Mouse (Mus musculus): ENCODE measurements around the gene Hmga1b. TPM values are rescaled to one million over a fixed set of nuclear protein-coding genes. Genes with fewer than 3 reads are reported as not detected.
"Not testable (repeated sequence)": the region's sequence is repeated elsewhere in the genome, so short reads cannot be mapped to it uniquely, and the experiment has no call there.

Gene Hmga1b
- 10 to 100 TPM in 3 of 4 experiments, 1 to 10 TPM in 1; 9.3 to 13.1 (median 11.6) TPM for total RNA-seq (2022)

- not testable (repeated sequence) for DNase-seq
These were observed at the start of gene Hmga1b for GRCm38 (mm10) chr11:120762672-120763041. TSS of gene Hmga1b (plus strand) at chr11:120762794.

DNA sequence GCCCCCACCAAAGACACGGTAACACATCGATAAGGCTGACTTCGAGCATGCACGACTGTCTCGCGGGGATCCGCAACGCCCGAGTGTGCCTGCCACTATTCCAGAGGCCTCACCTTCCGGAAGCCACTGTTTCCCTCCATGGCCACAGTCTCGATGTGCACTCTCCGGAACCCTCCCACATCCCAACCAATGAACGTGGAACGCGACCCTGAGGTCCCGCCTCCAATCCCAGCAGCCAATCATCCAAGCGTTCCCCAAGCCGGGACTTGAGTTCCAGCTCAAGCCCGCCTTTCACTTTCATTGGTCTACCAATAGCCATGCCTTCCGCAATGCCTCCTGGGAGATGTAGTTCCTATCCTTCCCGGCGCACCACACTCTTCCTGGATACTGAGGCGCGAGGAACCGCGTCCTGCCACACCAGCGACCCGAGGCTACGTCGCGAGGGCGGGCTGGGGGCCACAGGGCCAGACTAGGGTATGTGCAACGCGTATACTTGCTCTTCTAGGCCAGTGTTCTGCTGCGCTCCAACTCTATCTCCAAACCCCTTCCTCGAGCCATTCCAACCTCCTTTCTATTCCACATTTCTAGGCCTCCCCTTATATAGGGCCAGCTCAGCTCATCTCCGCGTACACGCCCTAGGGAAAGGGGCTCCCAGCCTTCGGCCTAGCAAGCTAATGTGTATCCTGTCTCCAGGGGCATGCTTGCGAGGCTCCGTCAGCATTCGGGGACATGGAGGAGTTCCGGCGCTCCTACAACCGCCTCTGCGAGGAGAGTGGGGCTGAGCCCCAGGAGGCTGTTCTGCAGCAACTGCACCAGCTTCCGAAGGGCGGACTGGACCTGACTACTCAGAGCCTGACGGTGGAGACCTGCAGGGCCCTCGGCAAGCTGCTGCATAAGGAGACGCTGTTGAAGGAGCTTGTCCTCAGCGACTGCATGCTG is 48.7 kb upstream of the Hmga1b start, which contains the start of the genes Cenpx and Lrrc45:
TSS of gene Cenpx (minus strand) at position 159 of the 939 bp plus-strand sequence.
TSS of gene Lrrc45 (plus strand) at position 346 of the 939 bp plus-strand sequence.
- DNase-seq: peak; percentile 98

GRCm38 (mm10) chr11:120714546-120714945 is 48.0 kb upstream of the Hmga1b start:
- DNase-seq: no peak

DNA sequence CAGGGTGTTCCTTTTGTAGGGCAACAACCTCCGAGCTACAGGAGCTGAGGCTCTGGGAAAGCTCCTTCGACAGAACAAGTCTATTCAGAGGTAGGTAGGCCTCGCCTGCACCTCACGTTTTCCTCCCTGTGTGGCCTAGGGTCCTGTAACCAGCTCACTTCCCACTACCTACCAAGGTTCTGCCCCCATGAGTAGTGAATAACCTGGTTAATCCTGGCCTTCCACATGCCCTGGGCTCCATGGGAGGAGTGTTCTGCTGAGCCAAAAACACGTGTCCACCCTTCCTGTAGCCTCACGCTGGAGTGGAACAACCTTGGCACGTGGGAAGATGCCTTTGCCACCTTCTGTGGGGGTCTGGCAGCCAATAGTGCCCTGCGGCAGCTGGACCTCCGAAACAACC is 47.5 kb upstream of the Hmga1b start:
- DNase-seq: no peak

GRCm38 (mm10) chr11:120719242-120719641 is 43.4 kb upstream of the Hmga1b start:
- no peak for DNase-seq

DNA sequence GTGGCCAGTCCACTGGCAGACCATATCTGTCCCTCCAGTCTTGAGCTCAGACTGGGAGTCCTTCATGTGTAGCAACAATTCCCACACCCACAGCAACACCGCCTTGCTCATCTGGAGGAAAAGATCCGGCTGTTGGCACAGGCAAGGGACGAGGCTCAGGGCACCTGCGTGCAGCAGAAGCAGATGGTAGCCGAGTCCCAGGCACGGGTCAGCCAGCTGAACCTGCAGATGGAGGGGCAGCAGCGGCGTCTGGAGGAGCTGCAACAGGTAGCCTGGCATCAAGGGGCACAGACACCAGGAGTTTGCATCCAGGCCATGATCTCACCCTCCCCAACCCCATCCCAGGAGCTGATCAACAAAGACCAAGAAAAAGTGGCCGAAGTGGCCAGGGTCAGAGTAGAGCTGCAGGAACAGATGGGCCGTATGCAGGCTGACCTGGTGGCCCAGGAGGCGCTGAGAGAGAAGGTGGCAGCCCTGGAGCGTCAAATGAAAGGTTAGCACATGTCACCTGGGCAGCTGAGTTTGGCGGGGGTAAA is 42.7 kb upstream of the Hmga1b start:
- no peak for DNase-seq

GRCm38 (mm10) chr11:120720450-120720849 is 42.1 kb upstream of the Hmga1b start:
- peak; percentile 88 for DNase-seq

- DNase-seq: no peak
These were observed 41.2 kb upstream of the Hmga1b start, which contains the start of gene Rac3 for GRCm38 (mm10) chr11:120721124-120722066. TSS of gene Rac3 (plus strand) at chr11:120721470.

GRCm38 (mm10) chr11:120722067-120722630 is 40.4 kb upstream of the Hmga1b start:
- DNase-seq: no peak

- DNase-seq: no peak
These were observed 39.7 kb upstream of the Hmga1b start for GRCm38 (mm10) chr11:120722761-120723382.

DNA sequence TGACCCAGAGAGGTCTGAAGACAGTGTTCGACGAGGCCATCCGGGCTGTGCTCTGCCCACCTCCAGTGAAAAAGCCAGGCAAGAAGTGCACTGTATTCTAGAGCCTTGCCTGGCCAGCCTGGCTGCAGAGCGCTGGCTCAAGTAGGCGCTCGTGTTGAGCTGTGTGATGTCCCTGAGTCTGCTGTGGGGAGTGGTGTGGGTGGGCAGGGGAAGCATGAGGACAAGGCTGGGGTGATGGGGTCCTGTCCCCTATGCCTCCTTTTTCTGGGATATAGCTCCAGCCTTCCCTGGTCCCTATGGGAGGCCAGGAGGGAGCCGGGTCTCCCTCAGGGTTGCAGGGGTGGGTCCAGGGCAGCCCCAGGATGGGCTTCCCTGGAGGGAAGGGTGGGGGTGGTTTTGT is 39.1 kb upstream of the Hmga1b start:
- no peak for DNase-seq

DNA sequence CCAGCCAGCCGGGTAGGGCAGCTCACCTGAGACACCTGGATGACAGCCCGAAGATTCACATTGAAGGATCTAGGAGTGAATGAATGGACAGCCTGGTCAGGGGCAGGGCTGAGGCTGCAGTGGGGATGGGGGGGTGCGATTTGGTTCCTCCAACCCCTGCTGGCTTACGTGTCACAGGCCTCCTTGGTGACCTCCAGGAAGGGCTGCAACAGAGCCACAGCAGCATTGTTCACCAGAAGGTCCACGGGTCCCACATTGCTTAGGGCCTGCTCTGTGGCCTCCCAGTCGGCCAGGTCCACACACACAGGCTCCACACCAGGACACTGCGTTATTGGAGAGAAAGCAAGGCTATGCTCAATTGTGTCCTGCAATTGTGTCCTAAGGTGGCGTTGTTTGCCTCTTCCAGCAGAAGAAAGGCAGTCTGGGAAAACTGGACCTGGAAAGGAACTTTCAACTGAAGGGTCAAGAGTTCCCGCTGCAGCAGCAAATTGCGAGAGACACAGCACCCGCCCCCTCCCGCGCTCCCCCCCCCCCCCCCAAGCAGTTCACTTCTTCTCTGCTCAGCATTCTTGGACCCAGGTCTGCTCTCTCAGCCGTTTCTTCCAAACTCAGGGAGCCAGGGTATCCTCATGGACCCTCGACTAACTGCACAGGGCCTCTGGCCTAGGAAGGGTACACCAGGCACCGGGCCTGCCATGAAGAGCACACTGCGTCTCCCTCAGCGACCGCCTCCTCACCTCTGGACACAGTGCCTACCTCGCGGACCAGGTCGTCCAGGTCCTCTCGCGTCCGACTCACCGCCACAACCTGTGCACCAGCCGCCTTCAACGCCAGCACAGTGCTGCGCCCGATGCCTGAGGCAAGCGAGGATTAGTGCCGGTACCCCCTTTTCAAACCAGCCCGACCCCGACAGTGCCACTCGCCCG is 36.1 kb upstream of the Hmga1b start:
- no peak for DNase-seq

DNA sequence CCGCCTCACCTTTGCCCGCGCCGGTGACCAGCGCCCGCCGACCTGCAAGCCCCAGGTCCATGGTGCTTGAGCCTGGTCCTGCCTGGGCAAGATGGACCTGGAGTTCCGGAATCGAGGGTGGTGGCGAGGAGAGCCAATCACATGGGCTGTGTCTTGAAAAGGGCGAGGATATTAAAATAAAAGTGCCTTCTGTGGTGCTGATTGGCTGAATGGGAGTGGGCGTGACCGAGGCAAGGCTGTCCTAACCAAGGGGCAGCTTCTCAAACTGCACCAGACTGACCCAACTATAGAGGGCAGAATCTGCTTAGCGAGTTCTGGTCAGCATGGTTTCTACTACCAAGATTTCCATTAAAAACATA is 35.4 kb upstream of the Hmga1b start, which contains the start of gene Dcxr:
TSS of gene Dcxr (minus strand) at position 113 of the 359 bp plus-strand sequence.
- peak; percentile 95 for DNase-seq

DNA sequence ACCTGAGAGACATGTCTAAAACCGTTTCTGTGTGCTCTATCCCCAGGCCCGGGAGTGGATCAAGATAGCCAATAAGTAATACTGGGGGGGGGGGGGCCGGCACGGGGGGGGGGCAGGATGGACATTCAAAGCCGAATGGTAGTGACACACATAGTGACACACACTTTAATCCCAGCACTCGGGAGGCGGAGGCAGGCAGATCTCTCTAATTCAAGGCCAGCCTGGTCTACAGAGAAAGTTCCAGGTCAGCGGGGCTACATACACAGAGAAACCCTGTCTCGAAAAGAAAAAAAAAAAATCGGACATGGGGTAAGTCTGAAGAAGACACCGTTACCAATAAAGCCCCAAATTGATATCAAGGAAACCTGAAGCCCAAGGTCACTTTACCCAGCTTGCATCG is 35.0 kb upstream of the Hmga1b start:
- no peak for DNase-seq

GRCm38 (mm10) chr11:120728530-120729240 is 33.9 kb upstream of the Hmga1b start:
- DNase-seq: no peak

GRCm38 (mm10) chr11:120729432-120730050 is 33.1 kb upstream of the Hmga1b start:
- not testable (repeated sequence) for DNase-seq

- DNase-seq: no peak
These were observed 32.2 kb upstream of the Hmga1b start for GRCm38 (mm10) chr11:120730331-120730870.

- no peak for DNase-seq
These were observed 31.2 kb upstream of the Hmga1b start for GRCm38 (mm10) chr11:120731395-120731794.
